Mouse (Mus musculus) erythroblast, embryonic 14.5 days (primary cell): ENCODE results near the gene S100a1.

Experiments used
- GATA1 ChIP-seq: IDR thresholded peaks from 2 replicates; pipeline ENCODE4 v1.6.1; 2012; ENCODE audit warnings: low read length, inconsistent platforms, mixed read lengths
- TAL1 ChIP-seq: IDR thresholded peaks from 3 replicates; pipeline ENCODE4 v1.6.1; 2012; ENCODE audit warnings: low read length, inconsistent platforms, mixed read lengths

DNA sequence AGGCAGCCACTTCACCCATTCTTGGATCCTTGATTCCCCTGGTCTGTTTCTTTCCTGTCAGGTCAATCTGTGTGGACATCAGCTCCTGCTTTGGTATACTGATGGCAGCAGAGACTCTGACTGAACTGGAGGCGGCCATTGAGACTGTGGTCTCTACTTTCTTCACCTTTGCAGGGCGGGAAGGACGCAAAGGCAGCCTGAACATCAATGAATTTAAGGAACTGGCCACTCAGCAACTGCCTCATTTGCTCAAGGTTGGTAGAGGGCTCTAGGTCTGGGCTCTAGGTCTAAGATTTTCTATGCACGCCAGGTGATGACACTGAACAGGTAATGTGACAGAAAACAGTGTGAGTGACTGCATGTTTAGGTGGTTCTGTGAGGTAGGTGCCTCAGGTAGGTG is 1.6 kb upstream of the S100a1 start:
- TF ChIP-seq GATA1, result no peak
- TF ChIP-seq TAL1, result no peak
